Mouse (Mus musculus) olfactory bulb, adult 2 months (tissue): Measurements from ENCODE around the gene Cobl. TPM values are rescaled to one million over a fixed set of nuclear protein-coding genes. Genes with fewer than 3 reads are reported as not detected.

Source experiments
- H3K27ac ChIP-seq: fragments of 200-500 bp; 2 replicates; pipeline ENCODE4 v1.5.1; 2012; ENCODE audit warnings: low read depth, low read length; ENCODE audit not compliant: insufficient read depth
- H3K4me1 ChIP-seq: fragments of 200-500 bp; 2 replicates; pipeline ENCODE4 v1.6.1; 2012; ENCODE audit warnings: low read length; ENCODE audit not compliant: control insufficient read depth, insufficient read depth
- H3K4me3 ChIP-seq: fragments of 200-500 bp; 2 replicates; pipeline ENCODE4 v1.5.1; 2012; ENCODE audit warnings: mild to moderate bottlenecking, low read depth, low read length, moderate library complexity; ENCODE audit not compliant: insufficient read depth
- CTCF ChIP-seq: fragments of 200-500 bp; IDR thresholded peaks from 2 replicates; pipeline ENCODE4 v1.5.1; 2012; ENCODE audit warnings: low read depth, mild to moderate bottlenecking, low read length, moderate library complexity; ENCODE audit not compliant: insufficient read depth
- POLR2A ChIP-seq: fragments of 200-500 bp; IDR thresholded peaks from 2 replicates; pipeline ENCODE4 v1.6.1; 2012; ENCODE audit warnings: mild to moderate bottlenecking, low read depth, low read length, moderate library complexity; ENCODE audit not compliant: insufficient read depth
- WGBS: fragments of 180-500 bp; shearing (Covaris S2); methylation state at CpG from one replicate; pipeline ENCODE4 v1.1.7; 2018; 5-methylcytosine and 5-hydroxymethylcytosine counted together
- polyA plus RNA-seq: library from polyadenylated mRNA; stranded (reverse); fragments of >200 nt; gene quantifications from 2 replicates; pipeline ENCODE4 v1.2.4, GENCODE M21; 2012; ENCODE audit warnings: low replicate concordance; ENCODE audit not compliant: missing spikeins, insufficient read depth, insufficient read length

The Cobl gene
- polyA plus RNA-seq, 1 experiment, result not detected

- TF ChIP-seq POLR2A (no peak), CTCF (no peak)
- H3K27ac ChIP-seq, result no peak overlapping the region
- 26% methylated on average over 2 of the region's 2 CpGs for WGBS
- no peaks in the 10 kb centered on the region for H3K4me1 ChIP-seq
- no peak overlapping the region for H3K4me3 ChIP-seq
Observed at GRCm38 (mm10) chr11:12258411-12258810, 206.3 kb downstream of the Cobl start.

- Histone ChIP-seq H3K27ac (no peak overlapping the region), H3K4me3 (no peak overlapping the region), H3K4me1 (no peaks in the 10 kb centered on the region)
- no peak for TF ChIP-seq CTCF
- no peak for TF ChIP-seq POLR2A
- 76% methylated on average over 5 of the region's 5 CpGs for WGBS
Observed at GRCm38 (mm10) chr11:12257324-12258118, 207.2 kb downstream of the Cobl start.

GRCm38 (mm10) chr11:12245327-12245915, 219.3 kb downstream of the Cobl start:
- Histone ChIP-seq H3K4me1 (no peaks in the 10 kb centered on the region), H3K27ac (no peak overlapping the region), H3K4me3 (no peak overlapping the region)
- TF ChIP-seq POLR2A (no peak), CTCF (no peak)
- 81% methylated on average over 4 of the region's 4 CpGs for WGBS

GRCm38 (mm10) chr11:12236341-12236740, 228.4 kb downstream of the Cobl start:
- WGBS, result 76% methylated on average over 1 of the region's 1 CpGs

GRCm38 (mm10) chr11:12234876-12235275, 229.9 kb downstream of the Cobl start:
- Histone ChIP-seq H3K4me3 (no peak overlapping the region), H3K4me1 (peaks cover 11% of the 10 kb centered on the region), H3K27ac (no peak overlapping the region)
- WGBS, result 83% methylated on average over 4 of the region's 4 CpGs
- no peak for TF ChIP-seq CTCF
- no peak for TF ChIP-seq POLR2A

More at GRCm38 (mm10) chr11:12236341-12236740, 228.4 kb downstream of the Cobl start:
- no peak overlapping the region for H3K4me3 ChIP-seq
- no peak overlapping the region for H3K27ac ChIP-seq
- no peak for TF ChIP-seq CTCF
- no peak for TF ChIP-seq POLR2A
- peaks cover 11% of the 10 kb centered on the region for H3K4me1 ChIP-seq

- no peak overlapping the region for H3K4me3 ChIP-seq
- no peak overlapping the region for H3K27ac ChIP-seq
- peaks cover 11% of the 10 kb centered on the region for H3K4me1 ChIP-seq
- WGBS, result 81% methylated on average over 1 of the region's 1 CpGs
- TF ChIP-seq CTCF, result no peak
- no peak for TF ChIP-seq POLR2A
Observed at GRCm38 (mm10) chr11:12234126-12234525, 230.6 kb downstream of the Cobl start.

GRCm38 (mm10) chr11:12232743-12233125, 232.0 kb downstream of the Cobl start:
- Histone ChIP-seq H3K4me3 (no peak overlapping the region), H3K27ac (no peak overlapping the region), H3K4me1 (peaks cover 11% of the 10 kb centered on the region)
- TF ChIP-seq POLR2A (no peak), CTCF (no peak)
- WGBS, result 18% methylated on average over 3 of the region's 3 CpGs

GRCm38 (mm10) chr11:12232041-12232742, 232.6 kb downstream of the Cobl start:
- TF ChIP-seq POLR2A (no peak), CTCF (no peak)
- Histone ChIP-seq H3K4me3 (no peak overlapping the region), H3K4me1 (peaks cover 11% of the 10 kb centered on the region), H3K27ac (no peak overlapping the region)
- 36% methylated on average over 10 of the region's 10 CpGs for WGBS
